Comparison of ENCODE assay signal across 33 mouse cellular contexts in genomic region chr8:110022081-110022480, GRCm38 (mm10). TPM values are rescaled to one million over a fixed set of nuclear protein-coding genes. Genes with fewer than 3 reads are reported as not detected.
DNase-seq lines count a peak whose midpoint lies in the region; ATAC-seq and TF ChIP-seq lines count a peak whose summit lies in the region.
"Had no signal": no experiment of that assay in that cellular context is flagged by ENCODE, and none has a peak within 500 bp of the region (broad histone marks: within the 10 kb centered on the region; RNA-seq: fewer than 3 reads in every experiment).

No protein-coding gene starts in this region.

- no peak overlapping the region for H3K27ac ChIP-seq in kidney, postnatal 0 days
- H3K27ac ChIP-seq in kidney, embryonic 14.5 days (ENCODE audit: low read depth, low read length): no peak overlapping the region
- H3K27ac ChIP-seq in intestine, embryonic 16.5 days (ENCODE audit: low read length): peak overlapping the region; percentile 42
- H3K27ac ChIP-seq: embryonic facial prominence, embryonic 13.5 days; forebrain, embryonic 10.5 days; heart, embryonic 10.5 days; heart, embryonic 15.5 days; hindbrain, embryonic 12.5 days; hindbrain, postnatal 0 days; liver, embryonic 14.5 days; lung, embryonic 15.5 days had no signal

- no peak for TF ChIP-seq CTCF in kidney, postnatal 0 days (IDR thresholded peaks at IDR 0.05; ENCODE audit: low read depth)
- no peak for TF ChIP-seq CTCF in lung, adult 2 months (IDR thresholded peaks at IDR 0.05; ENCODE audit: insufficient read depth, low read length)

- DNase-seq in kidney, postnatal 0 days (ENCODE audit: low spot score): peak; percentile 59
- DNase-seq in lung, postnatal 10 days: peak; percentile 37
- DNase-seq in lung, adult 2 months: no peak
- no peak for DNase-seq in right cerebral cortex, postnatal 25 days
- DNase-seq: adrenal gland, adult 8-10 months; cerebellum, adult 11 months; cerebellum, adult 9-10 months; forebrain, postnatal 0 days; gastrocnemius, postnatal 14 days; kidney, adult 18-20 months; kidney, postnatal 14 days; liver; midbrain, embryonic 14.5 days; retina, postnatal 1 day; right cerebral cortex, postnatal 14 days; spleen, adult 18-20 months; thymus, adult 18-20 months; thymus, postnatal 25 days had no signal

- ATAC-seq in kidney, postnatal 0 days (replicated peaks; ENCODE audit: low FRiP score, low read depth): no peak
- no peak for ATAC-seq in kidney, embryonic 14.5 days (ENCODE audit: low FRiP score, low TSS enrichment)
- no peak for ATAC-seq in intestine, embryonic 16.5 days
- ATAC-seq in activated CD4-positive, CD25-positive, alpha-beta regulatory T cell, adult 4 months: no peak
- ATAC-seq: CD4-positive, CD25-positive, alpha-beta regulatory T cell, adult 4 months; forebrain, postnatal 0 days; hindbrain, postnatal 0 days had no signal

- no peaks in the 10 kb centered on the region for H3K4me1 ChIP-seq in kidney, postnatal 0 days (replicated peaks; ENCODE audit: insufficient read depth, low read length)
- no peaks in the 10 kb centered on the region for H3K4me1 ChIP-seq in kidney, embryonic 14.5 days (ENCODE audit: control insufficient read depth, insufficient read depth, low read length)
- H3K4me1 ChIP-seq in lung, adult 2 months (ENCODE audit: control insufficient read depth, insufficient read depth, low read length): no peaks in the 10 kb centered on the region
- H3K4me1 ChIP-seq in intestine, embryonic 16.5 days (ENCODE audit: control insufficient read depth, insufficient read depth, low read length): no peaks in the 10 kb centered on the region
- H3K4me1 ChIP-seq: embryonic facial prominence, embryonic 13.5 days; forebrain, embryonic 10.5 days; heart, embryonic 10.5 days; heart, embryonic 15.5 days; hindbrain, embryonic 12.5 days; lung, embryonic 15.5 days had no signal

- H3K4me3 ChIP-seq in kidney, postnatal 0 days (replicated peaks; ENCODE audit: low read depth, low read length): no peak overlapping the region
- no peak overlapping the region for H3K4me3 ChIP-seq in kidney, embryonic 14.5 days (ENCODE audit: low read length)
- H3K4me3 ChIP-seq in lung, adult 2 months (replicated peaks; ENCODE audit: extremely low read depth, low read depth, low read length): no peak overlapping the region
- H3K4me3 ChIP-seq in intestine, embryonic 16.5 days (ENCODE audit: low read length): no peak overlapping the region
- H3K4me3 ChIP-seq: embryonic facial prominence, embryonic 13.5 days; forebrain, embryonic 10.5 days; heart, embryonic 10.5 days; heart, embryonic 15.5 days; hindbrain, embryonic 12.5 days; lung, embryonic 15.5 days had no signal

- H3K4me2 ChIP-seq in kidney, postnatal 0 days (ENCODE audit: low read length): no peak overlapping the region
- no peak overlapping the region for H3K4me2 ChIP-seq in kidney, embryonic 14.5 days (replicated peaks; ENCODE audit: low read depth, low read length)
- no peak overlapping the region for H3K4me2 ChIP-seq in intestine, embryonic 16.5 days (ENCODE audit: low read depth, low read length)
- H3K4me2 ChIP-seq: embryonic facial prominence, embryonic 13.5 days; heart, embryonic 15.5 days; hindbrain, embryonic 12.5 days; lung, embryonic 15.5 days had no signal

- H3K9ac ChIP-seq in kidney, postnatal 0 days (ENCODE audit: low read depth, low read length): no peak overlapping the region
- no peak overlapping the region for H3K9ac ChIP-seq in kidney, embryonic 14.5 days (ENCODE audit: low read depth, low read length)
- no peak overlapping the region for H3K9ac ChIP-seq in intestine, embryonic 16.5 days (ENCODE audit: low read depth, low read length)
- H3K9ac ChIP-seq: embryonic facial prominence, embryonic 13.5 days; forebrain, postnatal 0 days; heart, embryonic 15.5 days; hindbrain, embryonic 12.5 days; liver, embryonic 14.5 days; lung, embryonic 15.5 days had no signal

- H3K9me3 ChIP-seq in kidney, postnatal 0 days (replicated peaks; ENCODE audit: low read length): no peaks in the 10 kb centered on the region
- no peaks in the 10 kb centered on the region for H3K9me3 ChIP-seq in kidney, embryonic 14.5 days (ENCODE audit: control insufficient read depth, low read length)
- H3K9me3 ChIP-seq in intestine, embryonic 16.5 days (ENCODE audit: control insufficient read depth, low read length): no peaks in the 10 kb centered on the region
- H3K9me3 ChIP-seq: embryonic facial prominence, embryonic 13.5 days; forebrain, embryonic 10.5 days; heart, embryonic 10.5 days; heart, embryonic 15.5 days; hindbrain, embryonic 12.5 days; lung, embryonic 15.5 days had no signal

- no peaks in the 10 kb centered on the region for H3K27me3 ChIP-seq in kidney, postnatal 0 days (ENCODE audit: insufficient read depth, low read length)
- no peaks in the 10 kb centered on the region for H3K27me3 ChIP-seq in kidney, embryonic 14.5 days (ENCODE audit: control insufficient read depth, insufficient read depth, low read length)
- no peaks in the 10 kb centered on the region for H3K27me3 ChIP-seq in intestine, embryonic 16.5 days (replicated peaks; ENCODE audit: control insufficient read depth, insufficient read depth, low read length)
- H3K27me3 ChIP-seq: embryonic facial prominence, embryonic 13.5 days; heart, embryonic 15.5 days; hindbrain, embryonic 12.5 days; lung, embryonic 15.5 days had no signal

- WGBS in kidney, postnatal 0 days: 58% methylated on average over 6 of the region's 6 CpGs
- WGBS in kidney, embryonic 14.5 days: 64% methylated on average over 6 of the region's 6 CpGs
- 50% methylated on average over 6 of the region's 6 CpGs for WGBS in lung, adult 2 months
- 46% methylated on average over 6 of the region's 6 CpGs for WGBS in intestine, embryonic 16.5 days

- TF ChIP-seq POLR2A in lung, adult 2 months (IDR thresholded peaks at IDR 0.05; ENCODE audit: borderline replicate concordance, extremely low read depth, low read depth, low read length): no peak

- H3K36me3 ChIP-seq in kidney, postnatal 0 days (ENCODE audit: insufficient read depth, low read length): no peaks in the 10 kb centered on the region
- H3K36me3 ChIP-seq in kidney, embryonic 14.5 days (ENCODE audit: control insufficient read depth, insufficient read depth, low read length): no peaks in the 10 kb centered on the region
- no peaks in the 10 kb centered on the region for H3K36me3 ChIP-seq in intestine, embryonic 16.5 days (ENCODE audit: control insufficient read depth, insufficient read depth, low read length)
- H3K36me3 ChIP-seq: embryonic facial prominence, embryonic 13.5 days; forebrain, embryonic 10.5 days; heart, embryonic 10.5 days; heart, embryonic 15.5 days; hindbrain, embryonic 12.5 days; lung, embryonic 15.5 days had no signal

RNA-seq across cellular contexts. Expression of gene Chst4, which starts 17.5 kb away (rescaled TPM):
- 0.14 TPM in 1 of 2 replicates, not detected in the other for polyA plus RNA-seq in kidney, postnatal 0 days (2015; fragmentation: Nextera tagmentation; extraction: Ambion mirVana)
- polyA plus RNA-seq in kidney, embryonic 14.5 days (2014; fragmentation: Nextera tagmentation; extraction: Ambion mirVana): not detected in 2 replicates
- polyA plus RNA-seq in lung, adult 2 months (2012; rRNA removed): 11.9 and 17.1 TPM in 2 replicates
- 3.9 and 4.4 TPM in 2 replicates for polyA plus RNA-seq in intestine, embryonic 16.5 days (2015; fragmentation: Nextera tagmentation; extraction: Ambion mirVana)
- polyA plus RNA-seq in activated CD4-positive, CD25-positive, alpha-beta regulatory T cell, adult 4 months (2017; shearing (Covaris generic)): not detected
- polyA plus RNA-seq: CD4-positive, CD25-positive, alpha-beta regulatory T cell, adult 4 months; embryonic facial prominence, embryonic 13.5 days; forebrain, embryonic 10.5 days; forebrain, postnatal 0 days; hindbrain, embryonic 12.5 days; hindbrain, postnatal 0 days; limb, embryonic 11.5 days; liver, embryonic 14.5 days; midbrain, embryonic 14.5 days; neural tube, embryonic 14.5 days had no signal

RNA-seq across cellular contexts. Expression of gene Tat, which starts 31.8 kb away (rescaled TPM):
- not detected in 2 replicates for polyA plus RNA-seq in kidney, postnatal 0 days (2015; fragmentation: Nextera tagmentation; extraction: Ambion mirVana)
- not detected in 2 replicates for polyA plus RNA-seq in kidney, embryonic 14.5 days (2014; fragmentation: Nextera tagmentation; extraction: Ambion mirVana)
- polyA plus RNA-seq in lung, adult 2 months (2012; rRNA removed): 0.71 and 1.00 TPM in 2 replicates
- not detected in 2 replicates for polyA plus RNA-seq in intestine, embryonic 16.5 days (2015; fragmentation: Nextera tagmentation; extraction: Ambion mirVana)
- not detected for polyA plus RNA-seq in activated CD4-positive, CD25-positive, alpha-beta regulatory T cell, adult 4 months (2017; shearing (Covaris generic))
- polyA plus RNA-seq: CD4-positive, CD25-positive, alpha-beta regulatory T cell, adult 4 months; embryonic facial prominence, embryonic 13.5 days; forebrain, embryonic 10.5 days; forebrain, postnatal 0 days; heart, embryonic 10.5 days; hindbrain, embryonic 12.5 days; hindbrain, postnatal 0 days; limb, embryonic 11.5 days; lung, embryonic 15.5 days; midbrain, embryonic 14.5 days; neural tube, embryonic 14.5 days; stomach, embryonic 16.5 days had no signal

RNA-seq across cellular contexts. Expression of gene Zfp612, which starts 57.5 kb away (rescaled TPM):
- polyA plus RNA-seq in kidney, postnatal 0 days (2015; fragmentation: Nextera tagmentation; extraction: Ambion mirVana): 5.1 and 5.6 TPM in 2 replicates
- polyA plus RNA-seq in kidney, embryonic 14.5 days (2014; fragmentation: Nextera tagmentation; extraction: Ambion mirVana): 6.9 and 7.6 TPM in 2 replicates
- 1.2 TPM in 2 replicates for polyA plus RNA-seq in lung, adult 2 months (2012; rRNA removed)
- polyA plus RNA-seq in intestine, embryonic 16.5 days (2015; fragmentation: Nextera tagmentation; extraction: Ambion mirVana): 3.7 and 4.9 TPM in 2 replicates
- polyA plus RNA-seq in activated CD4-positive, CD25-positive, alpha-beta regulatory T cell, adult 4 months (2017; shearing (Covaris generic)): 1 to 10 TPM; 1.3 to 1.7 TPM

Comparison
In these comparisons a context has a peak if more than half of its experiments do, and no peak if none do; other contexts are left out.
1. DNase-seq: peak in kidney, postnatal 0 days (single experiment) and lung, postnatal 10 days (single experiment); none in lung, adult 2 months (single experiment) and right cerebral cortex, postnatal 25 days (single experiment).